Mouse (Mus musculus) induced T-regulatory cell, adult 2 months (primary cell): ENCODE measurements around the gene Fkbp5.

Experiments
- DNase-seq: peaks from one replicate; pipeline ENCODE4 v3.0.0-alpha.2; 2012; ENCODE audit warnings: low read depth

The Fkbp5 gene

DNA sequence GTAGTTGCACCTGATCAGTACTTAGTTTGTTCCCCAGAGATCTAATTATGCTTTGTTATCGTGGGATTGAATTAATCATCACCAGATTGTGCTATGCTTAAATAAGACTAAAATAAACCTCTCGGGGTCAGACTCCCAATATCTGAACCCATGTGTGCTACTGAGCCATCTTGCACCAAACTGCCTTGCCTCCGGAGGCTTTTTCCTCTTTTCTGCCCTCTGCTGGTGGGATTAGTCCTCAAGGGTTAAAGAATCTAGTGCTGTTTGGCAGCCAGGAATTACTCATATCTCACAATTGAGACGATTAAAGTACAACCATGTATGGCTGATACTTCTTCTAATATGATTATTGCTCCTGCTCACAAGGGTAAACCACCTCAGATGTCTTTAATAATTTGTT is 62.2 kb downstream of the Fkbp5 start:
- DNase-seq: peak; percentile 76

DNA sequence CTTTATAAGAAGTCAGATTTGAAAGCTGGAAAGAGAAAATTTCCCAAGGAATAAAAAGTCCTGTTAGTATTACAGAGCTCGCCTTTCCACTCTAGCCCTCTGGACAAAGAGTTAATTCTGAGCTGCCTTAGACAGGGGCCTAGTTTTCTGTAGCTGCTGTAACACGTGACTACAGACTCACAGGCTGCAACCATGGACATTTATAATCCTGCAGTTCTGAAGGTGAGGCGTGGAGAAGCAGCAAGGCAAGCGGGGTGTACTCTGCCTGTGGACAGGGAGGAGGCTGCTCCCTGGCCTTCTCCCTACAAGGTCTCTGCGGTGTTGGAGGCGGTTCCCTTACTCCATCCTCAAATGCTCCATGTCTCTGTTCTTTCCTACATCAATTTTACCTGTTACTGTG is 64.4 kb downstream of the Fkbp5 start:
- DNase-seq: no peak

DNA sequence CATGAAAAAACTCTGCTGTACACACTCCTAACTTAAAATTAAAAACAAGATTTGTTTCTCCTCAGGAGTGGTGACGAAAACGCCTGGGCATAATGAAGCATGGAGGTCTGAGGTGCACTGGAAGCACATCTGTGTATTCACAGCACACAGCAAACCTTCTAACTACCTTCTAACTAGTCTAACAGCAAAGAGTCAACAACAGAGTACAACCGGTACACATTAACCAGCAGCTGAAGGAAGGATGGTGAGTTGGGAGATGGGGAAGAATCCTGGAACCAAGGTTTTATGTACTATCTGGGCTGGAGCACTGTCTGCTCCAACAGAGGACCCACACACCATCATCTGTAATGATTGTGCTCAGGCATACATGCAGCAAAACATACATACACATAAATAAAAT is 65.4 kb downstream of the Fkbp5 start:
- no peak for DNase-seq

DNA sequence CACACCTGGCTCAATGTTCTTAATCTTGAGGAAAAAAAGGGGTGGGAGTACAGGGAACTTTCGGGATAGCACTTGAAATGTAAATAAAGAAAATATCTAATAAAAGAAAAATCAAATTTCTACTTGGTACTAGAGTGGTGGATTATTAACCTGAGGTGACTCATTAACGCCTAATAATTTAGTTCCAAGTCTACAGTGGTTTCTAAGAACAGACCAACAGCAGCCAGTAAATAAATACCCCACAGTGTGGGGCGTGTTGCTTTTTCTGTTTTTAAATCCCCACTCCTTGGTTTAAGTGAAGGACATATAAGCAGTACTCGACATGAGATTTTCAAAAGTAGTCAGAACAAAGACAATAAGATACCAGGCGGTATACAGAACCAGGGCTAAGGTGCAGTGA is 65.8 kb downstream of the Fkbp5 start:
- no peak for DNase-seq

DNA sequence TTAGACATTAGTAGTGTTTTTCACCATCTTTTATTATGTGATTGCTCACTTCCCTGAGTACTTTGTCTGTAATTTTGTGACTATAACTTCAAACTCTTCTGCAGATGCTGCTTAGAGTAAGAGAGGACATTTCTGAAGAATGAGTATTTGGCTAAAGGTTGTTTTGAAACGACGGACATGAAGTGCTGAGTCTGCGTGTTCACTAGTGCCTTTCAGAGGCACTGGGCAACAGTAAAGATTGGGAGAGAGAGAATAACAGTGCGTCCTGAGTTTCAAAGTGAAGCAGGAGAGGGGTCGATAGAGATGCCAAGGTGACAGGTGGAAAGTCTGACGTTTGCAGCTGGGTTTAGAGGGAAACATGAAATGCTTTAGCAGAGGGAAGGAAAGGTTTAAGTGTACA is 69.1 kb downstream of the Fkbp5 start:
- DNase-seq: no peak

DNA sequence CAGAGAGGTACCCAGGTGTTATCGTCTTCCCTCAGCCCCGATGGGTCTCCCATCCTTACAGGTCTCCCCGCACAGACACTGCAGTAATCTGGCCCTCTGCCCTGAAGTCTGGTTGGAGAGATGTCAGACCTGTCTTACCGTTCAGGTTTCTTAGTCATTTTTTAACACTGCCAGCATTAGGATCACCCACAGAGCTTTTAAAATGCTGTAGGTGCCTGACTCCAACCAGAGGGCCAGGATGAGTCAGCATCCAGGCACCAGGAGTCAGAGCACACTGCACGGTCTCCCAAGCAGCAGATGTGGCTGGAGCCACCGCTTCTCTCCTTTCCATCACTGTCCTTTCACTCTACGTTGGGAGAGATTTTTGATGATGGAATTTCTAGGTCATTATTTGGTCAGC is 69.5 kb downstream of the Fkbp5 start:
- DNase-seq: no peak

DNA sequence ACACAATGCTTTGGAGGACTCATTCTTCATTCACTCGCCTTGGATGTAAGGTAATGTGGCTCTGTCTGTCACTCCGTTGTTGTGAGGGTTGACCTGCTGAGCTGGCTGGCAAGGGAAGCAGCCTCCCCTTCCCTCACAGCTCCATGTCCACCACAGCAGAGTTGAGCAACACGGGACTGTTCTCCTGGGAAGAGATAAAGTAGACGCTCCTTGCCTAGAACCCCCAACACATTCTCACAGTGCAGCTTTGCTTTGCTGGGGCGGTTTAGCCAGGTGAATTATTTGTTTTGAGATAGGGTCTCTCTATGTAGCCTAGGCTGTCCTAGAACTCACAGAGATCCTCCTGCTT is 70.5 kb downstream of the Fkbp5 start:
- DNase-seq: no peak

DNA sequence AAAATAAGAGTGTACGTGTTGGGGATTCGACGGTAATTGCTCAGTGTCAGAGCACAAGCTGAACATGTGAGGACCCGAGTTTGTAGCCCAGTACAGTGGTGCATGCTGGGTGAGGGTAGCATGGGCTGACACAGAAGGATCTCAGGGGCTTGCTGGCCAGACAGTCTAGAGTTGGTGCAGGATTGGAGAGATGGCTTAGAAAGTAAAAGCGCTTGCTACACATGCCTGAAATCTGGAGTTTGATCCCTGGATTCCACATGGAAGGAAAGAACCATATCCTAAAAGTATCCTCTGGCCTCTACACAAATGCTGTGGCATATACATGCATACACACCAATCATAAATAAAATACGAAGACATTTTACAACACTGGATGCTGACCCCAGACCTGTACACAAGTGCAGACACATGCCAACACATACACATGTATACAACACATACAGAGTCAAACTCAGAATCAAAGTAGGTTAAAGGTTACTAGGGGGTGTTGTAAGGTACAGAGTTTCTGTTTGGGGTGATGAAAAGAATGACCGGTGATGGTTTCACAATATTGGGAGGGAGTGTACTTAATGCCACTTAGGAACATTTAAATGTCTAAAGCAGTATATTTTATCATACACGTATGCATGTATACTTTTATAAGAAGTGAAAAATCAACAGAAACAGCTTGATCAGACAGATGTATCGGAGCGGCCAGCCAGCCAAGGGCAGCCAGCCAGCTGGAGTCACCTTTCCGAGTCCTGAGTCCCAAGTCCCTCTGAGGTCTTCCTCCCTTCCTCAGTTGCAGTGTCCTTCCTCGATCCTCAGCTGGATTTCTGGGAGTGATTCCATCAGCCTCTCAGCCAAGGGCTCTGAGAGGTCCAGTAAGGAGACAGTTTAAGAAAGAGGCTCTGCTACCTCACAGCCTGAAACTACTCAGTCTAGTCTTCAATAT is 71.2 kb downstream of the Fkbp5 start:
- DNase-seq: no peak

DNA sequence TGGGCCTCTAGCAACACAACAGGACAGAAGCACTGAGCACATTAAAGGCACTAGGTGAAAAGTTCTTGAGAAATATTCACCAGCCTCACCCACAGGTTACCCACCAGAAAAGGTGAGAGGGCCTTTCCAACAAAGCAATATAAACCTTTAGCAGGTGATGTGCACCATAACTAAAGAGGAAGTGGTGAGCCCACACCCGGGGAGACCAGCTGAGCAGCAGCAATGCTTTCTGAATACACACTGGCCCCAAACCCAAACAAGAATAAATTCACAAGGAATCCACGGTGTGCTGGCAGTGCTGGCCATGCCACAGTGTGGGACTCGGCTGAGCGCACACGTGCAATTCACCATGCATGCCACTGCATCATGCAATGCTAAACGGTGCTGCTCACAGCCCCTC is 74.7 kb downstream of the Fkbp5 start:
- DNase-seq: peak; percentile 47

DNA sequence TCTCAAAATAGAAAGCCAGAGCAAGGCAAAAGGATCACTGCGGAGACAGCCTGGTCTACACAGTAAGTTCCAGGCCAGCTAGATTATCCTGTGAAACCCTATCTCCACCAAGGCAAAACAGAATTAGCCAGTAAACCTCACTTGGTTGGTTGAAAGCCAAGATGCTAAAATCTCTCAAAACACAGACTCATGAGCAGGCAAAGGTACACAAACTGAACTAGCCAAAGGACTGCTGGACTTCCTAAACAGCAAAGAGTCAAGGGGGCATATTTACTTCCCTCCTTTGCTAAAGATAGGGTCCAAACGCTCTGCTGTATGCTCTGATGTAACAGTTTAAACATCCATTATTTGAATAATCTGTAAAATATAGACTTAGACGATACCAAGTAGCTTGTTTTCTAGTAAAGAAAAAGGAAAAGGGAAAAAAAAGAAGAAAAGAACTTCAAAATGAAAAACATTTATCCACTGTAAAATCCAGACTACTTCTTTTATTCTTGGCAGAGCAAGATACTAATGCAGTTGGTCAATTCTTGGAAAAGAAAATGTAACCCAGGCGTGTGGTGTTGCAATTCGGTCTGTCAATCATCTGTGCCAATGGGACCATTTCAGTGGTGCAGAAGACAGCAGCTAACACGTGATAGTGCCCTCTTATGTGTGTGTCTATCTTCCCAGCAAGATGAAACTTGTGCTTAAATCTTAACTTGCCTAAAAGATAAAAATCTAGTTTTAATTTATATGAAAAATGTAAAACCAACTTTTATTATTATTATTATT is 78.8 kb downstream of the Fkbp5 start:
- DNase-seq: no peak

DNA sequence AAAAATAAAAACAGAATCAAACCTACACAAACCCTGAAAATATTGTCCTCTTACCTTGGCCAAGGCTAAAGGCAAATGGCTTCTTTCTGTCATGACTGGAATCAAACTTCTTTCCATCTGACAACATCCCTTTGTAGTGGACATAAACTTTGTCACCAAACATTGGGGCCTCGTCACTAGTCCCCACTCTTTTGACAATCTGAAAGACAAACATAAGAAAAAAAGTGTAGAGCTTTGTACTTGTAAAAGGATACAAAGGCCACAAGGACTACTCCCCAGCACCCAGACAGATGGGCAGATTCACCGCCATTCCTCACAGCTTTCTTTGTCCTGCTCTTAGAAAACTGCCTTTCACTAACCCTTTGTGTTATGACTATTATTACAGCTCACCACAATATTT is 79.4 kb downstream of the Fkbp5 start:
- DNase-seq: no peak

DNA sequence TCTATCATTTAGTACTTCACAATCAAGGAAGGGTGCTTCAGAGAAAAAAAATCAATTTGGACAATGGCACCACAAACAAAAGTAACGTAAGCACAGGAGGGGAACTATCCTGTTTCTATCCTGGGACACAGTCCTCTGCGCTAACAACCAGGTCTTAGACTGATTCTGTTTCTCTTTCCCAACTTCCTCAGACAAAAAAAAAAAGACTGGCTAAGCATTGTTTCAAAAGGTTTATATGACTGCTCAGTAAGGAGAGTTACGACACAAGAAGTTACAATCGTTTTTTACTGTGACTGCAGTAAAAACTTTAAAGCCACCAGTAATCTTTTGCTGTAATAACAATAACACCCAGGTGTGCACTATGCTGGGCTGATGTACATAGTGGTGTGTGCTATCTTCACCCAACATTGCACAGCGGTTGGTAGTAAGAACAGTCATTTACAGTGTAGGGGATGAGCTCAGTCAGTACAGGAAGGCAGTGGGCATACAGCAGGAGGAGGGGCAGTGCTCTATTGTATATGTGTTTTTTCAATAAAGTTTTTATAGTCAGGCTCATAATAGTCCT is 82.3 kb downstream of the Fkbp5 start:
- no peak for DNase-seq

DNA sequence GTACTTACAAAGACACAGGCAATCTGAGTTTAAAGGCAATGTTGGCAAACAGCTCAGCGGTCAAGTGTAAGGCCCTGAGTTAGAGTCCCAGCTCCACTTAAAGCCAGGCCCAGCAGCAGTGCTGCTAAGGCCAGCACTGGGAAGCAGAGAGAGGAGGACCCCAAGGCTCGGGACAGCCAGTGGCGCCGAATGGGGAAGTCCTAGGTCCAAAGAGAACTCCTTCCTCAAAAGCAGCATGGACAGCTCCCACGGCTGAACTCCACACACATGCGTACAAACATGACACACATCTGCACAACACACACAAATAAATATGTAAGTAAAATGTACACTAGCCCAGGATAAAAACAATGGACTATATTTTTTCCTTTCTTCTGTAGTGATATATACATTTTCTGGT is 84.3 kb downstream of the Fkbp5 start:
- no peak for DNase-seq

DNA sequence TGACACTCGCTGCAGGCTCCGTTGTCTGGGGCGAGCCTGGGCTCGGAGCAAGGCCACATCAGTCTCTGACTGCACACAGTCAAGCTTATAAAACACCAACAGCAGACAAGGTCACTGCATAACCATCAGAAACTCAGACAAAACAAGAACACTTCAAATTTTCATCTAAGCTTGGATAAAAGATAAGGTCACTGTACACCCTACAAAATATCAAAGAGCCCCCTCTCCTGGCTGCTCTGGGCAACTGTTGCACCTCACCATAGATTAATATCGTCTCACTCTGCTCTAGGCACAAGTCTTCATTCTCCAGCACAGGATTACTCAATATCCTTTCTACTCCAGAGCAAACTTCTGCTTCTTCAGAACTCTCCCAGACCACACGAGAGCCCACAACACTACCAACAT is 85.4 kb downstream of the Fkbp5 start:
- DNase-seq: peak; percentile 24

DNA sequence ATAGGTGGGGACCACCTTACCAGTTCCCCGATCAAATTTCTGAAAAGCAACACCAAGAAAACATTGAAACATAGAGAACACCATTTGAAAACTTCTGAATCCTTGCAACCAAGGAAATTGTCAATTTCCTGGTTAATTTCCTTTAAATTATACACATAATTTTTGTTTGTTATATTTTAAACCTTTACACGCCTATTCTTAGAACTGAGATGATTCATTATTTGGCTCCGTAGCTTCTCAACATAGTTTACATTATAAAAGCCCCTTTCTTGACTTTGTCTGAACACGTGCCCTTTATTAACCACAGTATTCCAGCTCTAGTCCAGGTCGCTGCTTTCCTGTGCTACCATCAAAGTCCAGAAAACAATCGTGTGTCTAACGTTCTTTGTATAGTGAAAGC is 86.3 kb downstream of the Fkbp5 start:
- DNase-seq: no peak

DNA sequence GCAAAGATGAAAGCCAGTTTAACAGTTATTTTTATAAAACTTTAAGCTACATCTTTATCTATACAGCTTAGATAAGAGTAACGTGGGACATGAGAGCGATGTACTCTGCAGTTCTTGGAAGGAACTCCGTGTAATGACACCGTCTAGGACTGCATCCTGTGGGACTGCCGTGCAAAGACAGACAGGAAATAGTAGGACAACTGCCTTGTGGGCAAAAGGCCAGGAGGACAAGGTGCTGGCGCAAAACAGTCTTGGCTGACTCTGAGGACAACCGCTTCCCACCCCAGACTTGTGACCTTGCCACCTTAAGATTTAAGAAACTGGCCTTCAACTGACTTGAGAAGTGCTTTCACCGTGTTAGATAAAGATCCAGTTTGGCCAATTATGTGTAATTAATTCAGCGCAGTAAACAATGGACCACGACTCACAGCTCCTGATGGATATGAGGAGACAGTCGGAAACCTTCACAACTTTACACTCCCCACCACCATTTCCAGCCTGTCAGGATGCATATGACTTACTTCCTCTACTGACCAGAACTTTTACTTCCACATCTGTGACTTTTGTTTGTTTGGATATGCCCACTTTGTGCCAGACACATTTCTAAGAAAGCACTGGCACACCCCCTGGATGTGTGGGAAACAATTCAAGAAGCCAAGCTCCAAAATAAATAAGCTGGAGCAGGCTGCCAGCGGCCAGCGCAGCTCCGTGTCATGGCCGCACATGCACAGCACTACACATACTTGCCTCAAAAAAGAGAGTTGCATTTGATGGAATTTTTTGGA is 88.7 kb downstream of the Fkbp5 start:
- no peak for DNase-seq

DNA sequence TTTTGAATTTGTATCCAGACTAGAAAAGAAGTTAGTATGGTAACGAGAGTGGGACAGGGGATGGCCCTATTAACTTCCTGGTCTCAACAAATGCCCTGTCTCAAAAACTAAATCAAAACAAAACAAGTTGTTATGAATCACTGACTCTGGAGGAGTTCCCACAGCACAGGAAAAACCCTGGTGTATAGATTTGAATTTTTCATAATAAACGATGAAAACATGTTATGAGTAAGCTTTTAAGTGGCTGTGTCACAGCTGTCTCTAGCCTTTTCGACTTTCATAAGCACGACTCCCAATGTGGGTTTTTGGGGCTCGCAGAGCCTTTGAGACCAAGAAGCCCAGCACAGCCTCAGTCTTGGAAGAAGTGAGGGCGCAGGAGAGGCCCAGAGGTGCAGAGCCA is 89.7 kb downstream of the Fkbp5 start:
- DNase-seq: peak; percentile 25

DNA sequence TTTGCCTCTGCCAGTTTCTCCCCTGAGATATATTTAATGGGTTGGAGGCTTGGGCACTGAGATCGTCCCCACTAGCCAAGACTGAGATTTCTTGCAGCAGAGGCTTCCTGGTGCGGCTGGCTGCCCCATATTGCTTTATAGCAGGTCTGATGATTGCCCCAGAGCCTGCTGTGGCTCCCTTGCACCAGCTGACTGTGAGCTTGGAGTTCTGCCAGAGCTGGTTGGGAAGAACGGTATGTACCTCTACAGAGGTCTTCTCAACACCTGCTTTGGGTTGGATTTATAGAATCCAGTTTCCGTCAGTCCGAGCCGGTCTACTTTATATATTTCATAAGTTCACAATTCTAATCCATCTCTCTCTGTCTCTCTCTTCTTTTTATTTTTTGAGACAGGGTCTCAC is 93.0 kb downstream of the Fkbp5 start:
- DNase-seq: no peak

DNA sequence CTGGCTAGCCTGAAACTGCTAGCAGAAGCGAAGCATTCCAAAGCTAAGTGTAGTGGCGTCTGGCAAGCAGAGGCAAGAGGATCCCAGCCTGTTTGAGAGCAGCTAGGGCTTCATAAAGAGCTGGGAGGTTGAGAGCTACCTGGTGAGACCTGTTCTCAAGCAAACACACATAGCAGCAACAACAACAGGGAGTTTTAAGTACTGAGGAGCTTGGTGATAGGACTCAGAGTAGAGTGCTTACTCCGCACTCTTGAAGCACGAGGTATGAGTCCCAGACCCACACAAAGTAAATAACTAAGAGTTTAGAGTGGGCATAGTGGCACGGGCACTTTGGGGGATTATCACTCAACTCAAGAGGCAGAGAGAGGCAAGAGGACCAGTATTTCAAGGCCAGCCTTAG is 96.3 kb downstream of the Fkbp5 start:
- no peak for DNase-seq

DNA sequence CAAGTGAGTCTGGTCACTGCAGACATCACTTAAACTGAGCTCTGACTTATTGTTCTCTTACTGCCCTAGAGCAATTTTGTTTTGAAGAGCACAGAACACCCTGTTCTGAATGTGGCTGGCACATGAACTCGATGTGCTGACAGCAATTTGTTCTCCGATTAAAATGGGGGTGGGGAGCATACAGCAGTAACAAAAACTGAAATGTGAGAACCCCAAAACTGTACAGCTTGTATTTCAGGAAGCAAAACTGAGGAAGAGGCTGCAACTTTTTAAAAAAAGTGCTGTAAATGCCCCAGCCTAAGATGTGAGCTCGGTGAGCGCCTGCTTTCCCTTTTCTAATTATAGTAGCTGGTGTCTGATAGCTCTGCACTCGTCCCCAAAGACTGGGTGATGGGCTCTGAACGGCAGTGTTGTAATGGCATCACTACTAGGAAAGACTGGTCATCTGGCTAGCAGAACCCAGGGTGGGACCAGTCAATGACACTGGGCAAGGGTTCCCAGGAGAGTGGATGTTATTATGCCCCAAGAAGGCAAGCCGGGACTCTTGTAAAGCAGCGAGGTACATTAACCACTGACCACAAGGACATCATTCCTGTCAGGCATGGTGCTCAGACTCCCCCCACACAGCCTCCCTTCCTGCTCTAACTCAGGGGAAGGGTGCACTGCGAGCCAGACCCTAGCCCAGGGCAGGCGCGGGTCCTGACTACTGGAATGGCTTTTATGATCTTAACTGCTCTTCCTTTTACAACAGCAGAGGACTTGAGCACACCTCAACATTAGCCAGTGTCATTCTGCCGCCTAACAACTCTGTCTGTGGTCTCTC is 96.9 kb downstream of the Fkbp5 start:
- no peak for DNase-seq

DNA sequence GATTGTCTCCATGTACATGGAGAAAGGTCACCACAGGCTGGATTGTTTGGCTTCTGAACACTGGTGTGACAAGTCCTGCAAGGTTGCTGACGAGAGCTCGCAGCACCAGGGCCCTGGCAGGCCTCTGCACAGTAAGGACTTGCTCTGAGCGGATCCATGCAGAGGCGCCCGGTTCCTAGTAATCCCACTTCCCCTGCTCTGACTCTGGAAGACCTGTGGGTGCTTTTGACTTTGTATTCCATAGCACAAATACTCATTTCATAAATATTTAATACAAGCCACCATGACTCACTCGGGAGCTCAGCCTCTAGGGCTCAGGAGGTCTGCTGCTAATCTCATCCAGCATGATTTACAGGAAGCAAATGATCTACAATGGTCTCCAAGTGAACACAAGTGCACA is 97.7 kb downstream of the Fkbp5 start:
- DNase-seq: no peak

DNA sequence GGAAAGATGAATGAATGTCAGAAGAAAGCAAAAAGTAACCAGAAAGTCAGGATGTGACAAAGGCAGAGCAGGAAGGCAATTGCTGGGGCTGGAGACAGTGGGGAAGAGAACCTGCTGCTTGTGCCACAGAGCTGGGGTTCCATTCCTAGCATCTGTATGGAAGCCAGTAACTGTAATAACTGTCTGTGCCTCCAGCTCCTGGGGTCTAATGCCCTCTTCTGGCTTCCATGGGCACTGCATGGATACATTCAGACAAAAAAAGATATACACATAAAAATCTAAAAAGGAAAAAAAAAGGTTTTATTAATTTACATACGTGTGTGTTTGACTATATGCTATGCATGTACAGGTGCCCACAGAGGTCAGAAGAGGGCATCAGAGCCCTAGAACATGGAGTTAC is 98.4 kb downstream of the Fkbp5 start:
- no peak for DNase-seq
